Mouse (Mus musculus) midbrain, postnatal 0 days (tissue): Measurements from ENCODE around the gene Arhgap27. TPM values are rescaled to one million over a fixed set of nuclear protein-coding genes. Genes with fewer than 3 reads are reported as not detected.

Experiments
- ATAC-seq: fragments of 200-750 bp; cut with Nextera tagmentation; 2 replicates; pipeline ENCODE4 v1.8.0; 2017; ENCODE audit warnings: moderate number of reproducible peaks, mild to moderate bottlenecking, moderate TSS enrichment, moderate library complexity; ENCODE audit not compliant: low FRiP score
- DNase-seq: peaks from one replicate; pipeline ENCODE4 v3.0.0-alpha.2; 2015; ENCODE audit warnings: low spot score
- H3K27ac ChIP-seq: fragments of 300-500 bp; sonication (generic); 2 replicates; pipeline ENCODE4 v1.5.1; 2014; ENCODE audit warnings: low read depth, mild to moderate bottlenecking, low read length, mixed read lengths
- H3K27me3 ChIP-seq: fragments of 300-500 bp; sonication (generic); 2 replicates; pipeline ENCODE4 v1.6.1; 2014; ENCODE audit warnings: low read length, control low read depth, mixed read lengths; ENCODE audit not compliant: insufficient read depth
- H3K36me3 ChIP-seq: fragments of 300-500 bp; sonication (generic); 2 replicates; pipeline ENCODE4 v1.6.1; 2014; ENCODE audit warnings: low read length, control low read depth, mixed read lengths; ENCODE audit not compliant: insufficient read depth
- H3K4me1 ChIP-seq: fragments of 300-500 bp; sonication (generic); 2 replicates; pipeline ENCODE4 v1.6.1; 2014; ENCODE audit warnings: mild to moderate bottlenecking, control low read depth, antibody characterized with exemption, low read length, mixed read lengths; ENCODE audit not compliant: insufficient read depth
- H3K4me2 ChIP-seq: fragments of 300-500 bp; sonication (generic); 2 replicates; pipeline ENCODE4 v1.6.1; 2014; ENCODE audit warnings: low read depth, mild to moderate bottlenecking, low read length, mixed read lengths; ENCODE audit not compliant: poor library complexity, severe bottlenecking
- H3K4me3 ChIP-seq: fragments of 300-500 bp; sonication (generic); 2 replicates; pipeline ENCODE4 v1.5.1; 2014; ENCODE audit warnings: low read depth, mild to moderate bottlenecking, low read length, moderate library complexity
- H3K9ac ChIP-seq: fragments of 300-500 bp; sonication (generic); replicated peaks from 2 replicates; pipeline ENCODE4 v1.6.1; 2014; ENCODE audit warnings: mild to moderate bottlenecking, low read length, moderate library complexity, mixed read lengths; ENCODE audit not compliant: poor library complexity, severe bottlenecking
- H3K9me3 ChIP-seq: fragments of 300-500 bp; sonication (generic); 2 replicates; pipeline ENCODE4 v1.6.1; 2016; ENCODE audit warnings: low read length, control low read depth
- CTCF ChIP-seq: IDR thresholded peaks from 2 replicates; pipeline ENCODE4 v1.5.1; 2016; ENCODE audit warnings: antibody characterized with exemption, mild to moderate bottlenecking
- WGBS: fragments of 180-500 bp; shearing (Covaris S2); extraction: QIAGEN DNeasy Blood & Tissue Kit; methylation state at CpG from one replicate; pipeline ENCODE4 v1.1.7; 2014; 5-methylcytosine and 5-hydroxymethylcytosine counted together
- polyA plus RNA-seq: library from polyadenylated mRNA; unstranded; fragments of >200 nt; fragmentation: Nextera tagmentation; extraction: Ambion mirVana; gene quantifications from 2 replicates; pipeline ENCODE4 v1.2.1, GENCODE M21; 2015
- total RNA-seq: library from RNA; depleted of rRNA; stranded (reverse); fragments of >200 nt; gene quantifications from 2 replicates; pipeline ENCODE4 v1.2.3, GENCODE M21; 2014

Gene Arhgap27
- total and polyA plus RNA-seq, 2 experiments from 2014 or later = 4.9 to 7.9 TPM

- WGBS = 86% methylated on average over 4 of the region's 4 CpGs
- DNase-seq (no peak), ATAC-seq (no peak)
- Histone ChIP-seq H3K27ac (no peak overlapping the region), H3K4me1 (no peaks in the 10 kb centered on the region), H3K9ac (no peak overlapping the region), H3K36me3 (peaks cover 30% of the 10 kb centered on the region), H3K4me3 (no peak overlapping the region), H3K9me3 (no peaks in the 10 kb centered on the region), H3K4me2 (no peak overlapping the region), H3K27me3 (no peaks in the 10 kb centered on the region)
- TF ChIP-seq CTCF = no peak
Measured at GRCm38 (mm10) chr11:103399986-103400385, 36.5 kb upstream of the Arhgap27 start.

GRCm38 (mm10) chr11:103399050-103399449 is 35.6 kb upstream of the Arhgap27 start:
- 91% methylated on average over 3 of the region's 3 CpGs for WGBS
- Histone ChIP-seq H3K9ac (no peak overlapping the region), H3K36me3 (peaks cover 39% of the 10 kb centered on the region), H3K4me2 (no peak overlapping the region), H3K4me3 (no peak overlapping the region), H3K27ac (no peak overlapping the region), H3K4me1 (no peaks in the 10 kb centered on the region), H3K9me3 (no peaks in the 10 kb centered on the region), H3K27me3 (no peaks in the 10 kb centered on the region)
- ATAC-seq (no peak), DNase-seq (no peak)
- TF ChIP-seq CTCF = peak; percentile 49

GRCm38 (mm10) chr11:103396682-103397081 is 33.2 kb upstream of the Arhgap27 start:
- peaks cover 41% of the 10 kb centered on the region for H3K36me3 ChIP-seq
- H3K9me3 ChIP-seq = no peaks in the 10 kb centered on the region
- H3K4me2 ChIP-seq = no peak overlapping the region
- TF ChIP-seq CTCF = no peak
- no peak overlapping the region for H3K4me3 ChIP-seq
- no peak for ATAC-seq
- H3K27me3 ChIP-seq = no peaks in the 10 kb centered on the region
- no peaks in the 10 kb centered on the region for H3K4me1 ChIP-seq
- no peak overlapping the region for H3K9ac ChIP-seq
- WGBS = 93% methylated on average over 4 of the region's 4 CpGs
- no peak for DNase-seq
- H3K27ac ChIP-seq = no peak overlapping the region

GRCm38 (mm10) chr11:103396236-103396635 is 32.7 kb upstream of the Arhgap27 start:
- no peak for ATAC-seq
- WGBS = over 99% methylated on average over 4 of the region's 4 CpGs

GRCm38 (mm10) chr11:103394604-103395003 is 31.1 kb upstream of the Arhgap27 start:
- Histone ChIP-seq H3K4me1 (no peaks in the 10 kb centered on the region), H3K36me3 (peaks cover 43% of the 10 kb centered on the region), H3K27ac (no peak overlapping the region), H3K4me3 (no peak overlapping the region), H3K27me3 (no peaks in the 10 kb centered on the region), H3K4me2 (no peak overlapping the region), H3K9me3 (no peaks in the 10 kb centered on the region), H3K9ac (no peak overlapping the region)
- ATAC-seq = no peak
- no peak for DNase-seq
- 91% methylated on average over 7 of the region's 7 CpGs for whole genome bisulfite sequencing
- no peak for TF ChIP-seq CTCF

More at GRCm38 (mm10) chr11:103396236-103396635, 32.7 kb upstream of the Arhgap27 start:
- no peak overlapping the region for H3K4me3 ChIP-seq
- H3K27ac ChIP-seq = no peak overlapping the region
- H3K27me3 ChIP-seq = no peaks in the 10 kb centered on the region
- no peaks in the 10 kb centered on the region for H3K9me3 ChIP-seq
- peaks cover 41% of the 10 kb centered on the region for H3K36me3 ChIP-seq
- no peak for DNase-seq
- H3K4me1 ChIP-seq = no peaks in the 10 kb centered on the region
- H3K9ac ChIP-seq = no peak overlapping the region
- TF ChIP-seq CTCF = no peak
- no peak overlapping the region for H3K4me2 ChIP-seq

- no peak for DNase-seq
- Histone ChIP-seq H3K27ac (no peak overlapping the region), H3K4me2 (no peak overlapping the region), H3K9ac (no peak overlapping the region), H3K36me3 (peaks cover 43% of the 10 kb centered on the region), H3K9me3 (no peaks in the 10 kb centered on the region), H3K4me3 (no peak overlapping the region), H3K4me1 (no peaks in the 10 kb centered on the region), H3K27me3 (no peaks in the 10 kb centered on the region)
- ATAC-seq = no peak
- WGBS = 92% methylated on average over 7 of the region's 7 CpGs
- TF ChIP-seq CTCF = no peak
Measured at GRCm38 (mm10) chr11:103394025-103394424, 30.5 kb upstream of the Arhgap27 start.
